Mouse (Mus musculus) liver, adult 2 months (tissue): ENCODE measurements around the gene Gm20388.

Source experiments
- CTCF ChIP-seq: fragments of 200-500 bp; IDR thresholded peaks from 2 replicates; pipeline ENCODE4 v1.5.1; 2011; ENCODE audit warnings: low read depth, low read length, control low read depth
- POLR2A ChIP-seq: fragments of 200-500 bp; IDR thresholded peaks from 2 replicates; pipeline ENCODE4 v1.6.1; 2011; ENCODE audit warnings: low read length, control low read depth; ENCODE audit not compliant: insufficient read depth; ENCODE audit errors: extremely low read depth

- TF ChIP-seq CTCF (no peak), POLR2A (no peak)
Observed at GRCm38 (mm10) chr8:123630841-123631251, 3720.2 kb downstream of the Gm20388 start.
